Mouse (Mus musculus) thymus, postnatal 36 days (tissue): ENCODE measurements around the gene Map9.
"Not testable (repeated sequence)": the region's sequence is repeated elsewhere in the genome, so short reads cannot be mapped to it uniquely, and the experiment has no call there.

ENCODE experiments used
- DNase-seq, 2 experiments: peaks; one replicate each; pipeline ENCODE4 v3.0.0; 2022; ENCODE audit warnings: mixed read lengths in 2 of 2

The Map9 gene

GRCm38 (mm10) chr3:82417958-82418357, 60.1 kb downstream of the Map9 start:
- DNase-seq = no peak

GRCm38 (mm10) chr3:82435351-82435750, 77.5 kb downstream of the Map9 start:
- no peak for DNase-seq

- DNase-seq = no peak
Observed at GRCm38 (mm10) chr3:82440976-82441375, 83.1 kb downstream of the Map9 start.

GRCm38 (mm10) chr3:82441601-82442000, 83.8 kb downstream of the Map9 start:
- DNase-seq = not testable (repeated sequence)
